Mouse (Mus musculus) embryonic facial prominence, embryonic 13.5 days (tissue): ENCODE results near the gene Gm42906. TPM values are rescaled to one million over a fixed set of nuclear protein-coding genes. Genes with fewer than 3 reads are reported as not detected.

Source experiments
- ATAC-seq: fragments of 200-750 bp; cut with Nextera tagmentation; 2 replicates; pipeline ENCODE4 v1.8.0; 2017; ENCODE audit warnings: low read depth; ENCODE audit not compliant: insufficient number of reproducible peaks, insufficient read depth, low FRiP score, low TSS enrichment
- H3K27ac ChIP-seq: fragments of 300-500 bp; sonication (generic); 2 replicates; pipeline ENCODE4 v1.5.1; 2015; ENCODE audit warnings: moderate library complexity, mild to moderate bottlenecking, inconsistent platforms
- H3K27me3 ChIP-seq: fragments of 300-500 bp; sonication (generic); 2 replicates; pipeline ENCODE4 v1.6.1; 2015; ENCODE audit warnings: mild to moderate bottlenecking, inconsistent platforms
- H3K36me3 ChIP-seq: fragments of 300-500 bp; sonication (generic); 2 replicates; pipeline ENCODE4 v1.6.1; 2015; ENCODE audit warnings: mild to moderate bottlenecking, inconsistent platforms
- H3K4me1 ChIP-seq: fragments of 300-500 bp; sonication (generic); 2 replicates; pipeline ENCODE4 v1.6.1; 2015; ENCODE audit warnings: inconsistent platforms
- H3K4me2 ChIP-seq: fragments of 300-500 bp; sonication (generic); 2 replicates; pipeline ENCODE4 v1.6.1; 2015; ENCODE audit warnings: moderate library complexity, mild to moderate bottlenecking, inconsistent platforms
- H3K4me3 ChIP-seq: fragments of 300-500 bp; sonication (generic); 2 replicates; pipeline ENCODE4 v1.5.1; 2015; ENCODE audit warnings: mild to moderate bottlenecking, inconsistent platforms
- H3K9ac ChIP-seq: fragments of 300-500 bp; sonication (generic); 2 replicates; pipeline ENCODE4 v1.6.1; 2015; ENCODE audit warnings: mild to moderate bottlenecking, inconsistent platforms
- H3K9me3 ChIP-seq: fragments of 300-500 bp; sonication (generic); 2 replicates; pipeline ENCODE4 v1.6.1; 2016; ENCODE audit warnings: inconsistent platforms
- WGBS: fragments of 180-500 bp; shearing (Covaris S2); methylation state at CpG from one replicate; pipeline ENCODE4 v1.1.7; 2015; ENCODE audit warnings: mixed read lengths; 5-methylcytosine and 5-hydroxymethylcytosine counted together
- polyA plus RNA-seq: library from polyadenylated mRNA; unstranded; fragments of >200 nt; fragmentation: Nextera tagmentation; extraction: Ambion mirVana; gene quantifications from 2 replicates; pipeline ENCODE4 v1.2.1, GENCODE M21; 2015

The Gm42906 gene
- polyA plus RNA-seq, 1 experiment from 2014 or later = not detected

DNA sequence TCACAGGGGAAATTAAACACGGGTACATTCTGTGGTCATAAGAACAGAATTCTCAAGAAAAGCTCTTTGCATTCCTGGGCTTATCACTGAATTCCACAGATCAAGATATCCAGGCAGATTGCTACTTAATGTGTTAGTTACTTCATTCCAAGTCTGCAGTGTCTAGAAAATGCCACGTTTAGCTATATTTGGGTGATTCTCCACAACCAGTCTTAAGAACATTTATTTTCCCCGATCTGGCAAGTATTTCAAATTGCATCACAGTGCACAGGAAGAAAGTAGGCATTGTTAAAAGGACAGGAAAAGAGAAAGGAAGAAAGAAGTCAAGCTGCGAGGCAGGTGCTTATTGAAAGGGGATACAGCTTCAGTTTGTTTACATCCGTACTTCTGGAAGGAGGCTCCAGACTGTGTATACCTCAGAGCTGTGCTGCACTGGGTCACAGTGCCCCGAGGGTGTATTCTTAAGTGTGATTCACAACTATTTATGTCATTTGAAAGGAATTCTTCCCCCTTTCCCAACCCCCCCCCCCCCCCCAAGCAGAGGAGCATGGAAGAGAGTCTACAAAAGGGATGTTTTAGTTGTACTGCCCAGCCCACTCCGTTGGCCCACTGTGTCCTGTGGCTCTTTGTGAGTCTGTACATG, 373.7 kb downstream of the Gm42906 start:
- peak overlapping the region; percentile 7; the same call in 1 of the 2 replicates for H3K27ac ChIP-seq

DNA sequence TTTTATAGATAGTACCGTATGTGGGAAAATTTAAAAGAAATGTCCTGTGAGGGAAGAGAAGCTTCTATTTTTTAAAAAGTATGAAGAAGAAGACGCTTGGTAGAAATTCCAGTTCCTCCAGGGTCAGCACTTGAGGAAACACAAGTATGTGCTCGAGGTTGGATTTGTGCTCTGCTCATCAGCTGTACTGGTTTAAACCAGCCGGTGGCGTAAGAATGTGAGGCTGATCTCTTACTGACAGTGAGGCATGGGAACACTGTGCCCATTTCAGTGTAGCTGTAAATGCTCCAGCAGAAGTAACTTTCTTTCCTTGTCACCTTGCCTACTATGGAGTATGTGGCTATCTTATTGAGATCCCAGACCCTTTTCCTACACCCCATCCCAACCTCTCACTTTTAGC, 374.8 kb downstream of the Gm42906 start:
- H3K27me3 ChIP-seq = no peaks in the 10 kb centered on the region
- no peak for ATAC-seq
- no peak overlapping the region for H3K4me3 ChIP-seq
- 80% methylated on average over 5 of the region's 5 CpGs for WGBS
- H3K4me1 ChIP-seq = peaks cover 31% of the 10 kb centered on the region
- peaks cover 11% of the 10 kb centered on the region for H3K36me3 ChIP-seq
- no peaks in the 10 kb centered on the region; the same call in 1 of the 2 replicates for H3K9me3 ChIP-seq
- no peak overlapping the region for H3K9ac ChIP-seq
- no peak overlapping the region for H3K4me2 ChIP-seq
- H3K27ac ChIP-seq = no peak overlapping the region

More for the DNA sequence above, 373.7 kb downstream of the Gm42906 start:
- Histone ChIP-seq H3K27me3 (no peaks in the 10 kb centered on the region), H3K9me3 (no peaks in the 10 kb centered on the region; the same call in 1 of the 2 replicates), H3K36me3 (peaks cover 11% of the 10 kb centered on the region), H3K9ac (no peak overlapping the region), H3K4me3 (no peak overlapping the region), H3K4me1 (peaks cover 31% of the 10 kb centered on the region), H3K4me2 (no peak overlapping the region)
- WGBS = 17% methylated on average over 7 of the region's 7 CpGs
- no peak for ATAC-seq

DNA sequence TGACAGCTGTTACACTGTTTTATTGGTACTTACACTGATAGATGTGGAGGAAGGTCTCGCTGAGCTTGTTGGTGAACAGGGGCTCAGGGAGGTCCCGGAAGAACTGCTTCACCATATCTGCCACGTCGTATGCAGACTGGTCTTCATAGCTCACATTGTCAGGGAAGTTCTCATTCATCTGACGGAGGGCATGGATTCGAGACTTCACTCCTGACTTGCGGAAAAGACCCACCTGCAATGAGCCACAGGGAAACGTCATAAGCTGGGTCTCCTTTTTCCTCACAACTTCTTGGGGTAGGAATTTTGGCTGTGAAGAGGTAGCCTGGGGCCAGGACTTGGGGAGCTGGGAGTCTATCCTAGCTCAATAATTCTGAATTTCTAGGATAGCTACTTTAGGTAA, 375.6 kb downstream of the Gm42906 start:
- Histone ChIP-seq H3K27ac (no peak overlapping the region), H3K9me3 (no peaks in the 10 kb centered on the region; the same call in 1 of the 2 replicates), H3K27me3 (no peaks in the 10 kb centered on the region), H3K36me3 (peaks cover 11% of the 10 kb centered on the region), H3K4me2 (no peak overlapping the region), H3K4me3 (no peak overlapping the region), H3K4me1 (peaks cover 34% of the 10 kb centered on the region), H3K9ac (no peak overlapping the region)
- ATAC-seq = no peak
- WGBS = 93% methylated on average over 8 of the region's 8 CpGs

DNA sequence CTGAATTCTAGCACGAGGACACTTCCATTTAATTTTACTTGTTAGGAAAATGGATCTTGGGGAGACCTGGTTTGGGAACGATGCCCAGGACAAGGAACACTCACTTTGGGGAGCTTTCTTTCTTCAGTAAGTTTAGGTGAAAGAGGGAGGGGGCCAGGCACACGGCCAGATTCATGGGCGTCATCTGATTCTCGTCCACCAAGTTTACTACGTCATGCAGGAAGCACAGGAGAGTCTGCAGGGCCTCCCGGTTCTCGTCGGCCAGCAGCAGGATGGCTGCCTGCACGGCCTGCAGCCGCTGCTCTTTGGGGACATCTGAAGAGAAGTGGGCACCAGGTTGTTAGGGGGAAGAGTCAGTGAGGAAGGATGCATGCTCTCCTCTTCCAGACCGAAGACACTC, 380.5 kb downstream of the Gm42906 start:
- H3K4me3 ChIP-seq = no peak overlapping the region
- no peak for ATAC-seq
- no peak overlapping the region for H3K9ac ChIP-seq
- H3K9me3 ChIP-seq = no peaks in the 10 kb centered on the region; the same call in 1 of the 2 replicates
- peaks cover 19% of the 10 kb centered on the region for H3K4me1 ChIP-seq
- 64% methylated on average over 12 of the region's 12 CpGs for WGBS
- peaks cover 18% of the 10 kb centered on the region for H3K36me3 ChIP-seq
- H3K27me3 ChIP-seq = no peaks in the 10 kb centered on the region
- H3K27ac ChIP-seq = peak overlapping the region; percentile 60
- no peak overlapping the region for H3K4me2 ChIP-seq

DNA sequence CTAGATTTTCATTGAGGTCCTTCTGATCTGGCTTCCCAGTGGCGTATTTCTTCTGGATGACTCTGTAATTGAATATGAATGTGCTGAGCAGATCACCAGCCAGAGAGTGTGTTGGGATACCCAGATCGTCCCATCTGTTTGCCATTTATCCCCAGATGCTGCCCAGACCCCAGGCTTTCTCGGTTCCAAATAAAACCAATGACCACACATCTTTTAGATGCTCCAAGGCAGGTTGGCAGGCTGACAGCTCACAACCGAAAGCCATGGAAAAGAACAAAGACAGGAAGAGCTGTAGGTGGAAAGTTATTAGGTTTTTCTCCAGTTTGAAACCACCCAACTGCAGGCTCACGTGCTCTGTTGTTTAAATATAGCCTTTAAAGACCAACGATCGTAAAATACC, 381.0 kb downstream of the Gm42906 start:
- Histone ChIP-seq H3K4me2 (no peak overlapping the region; the same call in 1 of the 2 replicates), H3K27ac (peak overlapping the region; percentile 60), H3K9ac (no peak overlapping the region), H3K9me3 (no peaks in the 10 kb centered on the region; the same call in 1 of the 2 replicates), H3K27me3 (no peaks in the 10 kb centered on the region), H3K36me3 (peaks cover 14% of the 10 kb centered on the region), H3K4me1 (peaks cover 19% of the 10 kb centered on the region), H3K4me3 (no peak overlapping the region)
- ATAC-seq = no peak
- WGBS = 37% methylated on average over 7 of the region's 7 CpGs

DNA sequence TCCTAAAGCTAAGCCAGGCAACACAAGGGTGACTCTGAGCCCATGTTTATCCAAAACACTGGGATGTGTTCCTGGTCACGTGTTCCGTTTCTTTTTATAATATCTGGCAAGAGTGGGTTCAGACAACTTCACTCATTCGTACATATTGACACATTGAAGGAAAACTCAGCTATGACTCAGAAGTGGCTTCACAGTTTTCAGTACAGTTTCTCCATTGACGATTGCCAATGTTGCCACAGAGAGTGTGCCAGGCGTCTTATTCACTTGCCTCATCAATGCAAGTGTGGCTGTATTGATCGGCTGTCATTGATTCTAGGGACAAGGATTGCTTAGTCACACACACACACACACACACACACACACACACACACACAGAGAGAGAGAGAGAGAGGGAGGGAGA, 381.8 kb downstream of the Gm42906 start:
- Histone ChIP-seq H3K4me1 (peaks cover 19% of the 10 kb centered on the region), H3K27me3 (no peaks in the 10 kb centered on the region), H3K36me3 (peaks cover 17% of the 10 kb centered on the region), H3K4me3 (no peak overlapping the region), H3K4me2 (no peak overlapping the region), H3K9me3 (no peaks in the 10 kb centered on the region), H3K9ac (no peak overlapping the region), H3K27ac (no peak overlapping the region)
- no peak for ATAC-seq
- 91% methylated on average over 6 of the region's 6 CpGs for WGBS

DNA sequence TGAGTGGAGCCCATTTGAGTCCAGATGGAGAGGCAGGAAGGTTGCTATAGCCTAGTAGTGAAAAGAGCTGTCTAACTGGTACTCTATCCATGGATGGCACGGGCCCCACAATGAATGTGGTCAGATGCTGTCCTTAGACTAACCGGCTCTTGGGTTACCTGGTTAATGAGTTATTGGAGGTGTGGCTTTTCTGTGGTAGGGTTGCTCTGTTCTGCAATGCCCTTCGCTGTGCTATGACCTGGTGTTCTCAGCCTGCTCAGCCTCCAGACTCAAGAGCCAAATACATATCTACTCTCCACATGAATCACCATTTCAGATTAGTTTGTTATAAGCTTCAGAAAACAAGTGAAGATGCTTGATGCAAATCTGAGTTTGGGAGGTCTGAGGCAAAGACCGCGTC, 385.1 kb downstream of the Gm42906 start:
- no peaks in the 10 kb centered on the region for H3K27me3 ChIP-seq
- WGBS = 95% methylated on average over 5 of the region's 5 CpGs
- peaks cover 17% of the 10 kb centered on the region for H3K4me1 ChIP-seq
- no peak overlapping the region for H3K4me2 ChIP-seq
- no peak overlapping the region for H3K27ac ChIP-seq
- H3K36me3 ChIP-seq = peaks cover 18% of the 10 kb centered on the region
- ATAC-seq = no peak
- H3K9me3 ChIP-seq = no peaks in the 10 kb centered on the region
- H3K9ac ChIP-seq = no peak overlapping the region
- H3K4me3 ChIP-seq = no peak overlapping the region

DNA sequence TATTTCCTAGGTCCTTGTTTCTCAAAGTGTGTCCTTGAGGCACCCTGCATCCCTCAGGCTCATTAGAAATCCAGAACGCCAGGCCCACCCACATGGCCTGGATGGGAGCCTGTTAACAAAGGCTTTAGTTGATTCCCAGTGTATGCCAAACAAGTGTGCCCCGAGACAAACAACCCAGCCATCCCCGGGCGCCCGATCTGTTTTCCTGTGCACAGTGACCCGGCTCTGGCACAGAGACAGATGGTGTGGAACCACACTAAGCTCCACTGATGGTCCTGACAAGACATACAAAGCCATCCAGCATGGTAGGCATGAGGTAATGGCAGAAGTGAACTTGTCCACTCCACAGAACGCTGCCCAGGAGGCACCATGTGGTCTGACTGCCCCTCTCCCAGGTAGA, 390.1 kb downstream of the Gm42906 start:
- Histone ChIP-seq H3K4me3 (no peak overlapping the region), H3K4me1 (0 out of 2 replicates have a peak, but pooled peaks cover 6% of the 10 kb centered on the region), H3K9ac (no peak overlapping the region), H3K4me2 (no peak overlapping the region), H3K27ac (no peak overlapping the region), H3K9me3 (no peaks in the 10 kb centered on the region), H3K36me3 (peaks cover 12% of the 10 kb centered on the region; the same call in 1 of the 2 replicates), H3K27me3 (no peaks in the 10 kb centered on the region)
- no peak for ATAC-seq
- 81% methylated on average over 7 of the region's 7 CpGs for WGBS

DNA sequence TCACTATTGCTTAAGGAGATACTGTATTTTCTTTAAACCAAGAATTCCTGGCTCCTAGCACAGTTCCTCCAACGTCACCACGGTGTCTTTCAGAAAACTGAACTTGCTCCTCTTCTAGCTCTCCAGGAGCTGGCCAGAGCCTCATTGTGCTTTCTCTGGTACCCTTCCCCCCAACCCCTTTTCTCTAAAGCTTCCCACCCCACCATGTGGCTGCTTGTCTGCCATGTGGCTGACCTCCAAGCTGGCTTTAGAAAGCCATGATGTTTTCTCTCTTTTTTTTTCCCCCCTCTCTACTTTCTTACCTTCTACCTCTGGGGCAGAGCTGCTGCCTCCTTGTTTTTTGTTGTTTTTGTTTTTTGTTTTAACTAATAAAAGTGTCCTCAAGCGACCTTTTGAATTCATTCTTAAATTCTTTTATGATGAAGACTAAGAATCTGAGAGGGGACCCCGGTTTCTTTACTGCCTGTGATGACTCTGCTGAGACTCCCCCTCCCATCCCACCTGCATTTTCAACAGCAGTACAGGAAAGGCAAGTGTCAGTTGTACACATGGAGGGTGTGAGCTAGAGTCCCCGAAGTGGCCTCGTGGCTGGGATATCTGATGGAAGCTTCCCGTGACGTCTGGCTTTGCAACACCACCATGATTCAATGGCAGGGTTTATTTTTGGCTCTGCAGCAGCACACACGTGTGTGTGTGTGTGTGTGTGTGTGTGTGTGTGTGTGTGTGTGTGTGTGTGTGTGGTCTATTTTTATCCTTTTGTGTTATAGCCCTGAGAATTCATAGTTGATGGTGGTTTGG, 393.0 kb downstream of the Gm42906 start:
- 69% methylated on average over 9 of the region's 9 CpGs for WGBS
- H3K27ac ChIP-seq = no peak overlapping the region
- H3K9ac ChIP-seq = no peak overlapping the region

DNA sequence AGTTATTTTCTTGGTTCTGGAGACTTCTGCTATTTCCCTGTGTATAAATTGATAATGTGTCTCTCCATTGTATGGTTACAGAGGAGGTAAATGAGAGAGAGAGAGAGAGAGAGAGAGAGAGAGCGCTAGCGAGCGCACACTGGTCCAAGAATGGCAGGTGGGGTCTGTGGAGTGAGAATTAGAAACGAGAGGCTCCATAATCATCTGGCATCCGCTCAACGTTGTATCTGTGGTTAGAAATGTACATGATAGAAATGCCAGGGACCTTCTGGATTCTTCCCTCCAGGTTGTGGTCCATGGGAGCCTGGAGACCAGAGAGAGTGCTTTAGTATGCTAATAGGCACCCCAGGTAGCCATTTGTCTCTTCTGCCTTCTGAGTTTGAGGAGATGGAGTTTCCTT, 399.1 kb downstream of the Gm42906 start:
- no peaks in the 10 kb centered on the region for H3K27me3 ChIP-seq
- WGBS = 70% methylated on average over 6 of the region's 6 CpGs
- H3K27ac ChIP-seq = no peak overlapping the region
- no peak overlapping the region for H3K4me3 ChIP-seq
- no peaks in the 10 kb centered on the region for H3K4me1 ChIP-seq
- no peaks in the 10 kb centered on the region for H3K36me3 ChIP-seq
- no peak for ATAC-seq
- no peaks in the 10 kb centered on the region for H3K9me3 ChIP-seq
- no peak overlapping the region for H3K4me2 ChIP-seq
- H3K9ac ChIP-seq = no peak overlapping the region

More for the DNA sequence above, 393.0 kb downstream of the Gm42906 start:
- ATAC-seq = no peak
- Histone ChIP-seq H3K27me3 (no peaks in the 10 kb centered on the region), H3K4me2 (no peak overlapping the region), H3K4me3 (no peak overlapping the region), H3K9me3 (no peaks in the 10 kb centered on the region), H3K36me3 (0 out of 2 replicates have a peak, but pooled peaks cover 6% of the 10 kb centered on the region), H3K4me1 (0 out of 2 replicates have a peak, but pooled peaks cover 6% of the 10 kb centered on the region)

DNA sequence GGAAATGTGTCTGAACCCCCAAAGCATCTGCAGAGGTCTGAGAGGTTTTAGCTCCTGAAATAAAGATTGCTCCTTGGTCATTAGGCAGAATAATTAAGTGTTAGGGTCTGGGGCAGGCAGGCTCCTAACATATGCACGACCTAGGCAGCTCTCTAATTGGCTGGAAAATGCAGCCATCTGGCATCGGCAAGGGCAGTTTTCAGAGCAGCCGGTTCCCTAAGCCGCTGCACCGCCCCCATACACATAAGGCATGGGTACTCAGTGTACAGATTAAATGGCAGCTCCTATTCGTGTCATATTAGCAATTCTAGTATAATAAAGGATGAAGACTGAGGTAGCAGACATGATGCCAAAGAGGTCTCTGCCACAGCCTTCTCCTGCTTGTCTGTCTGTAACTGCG, 400.8 kb downstream of the Gm42906 start:
- Histone ChIP-seq H3K36me3 (no peaks in the 10 kb centered on the region), H3K27ac (no peak overlapping the region), H3K27me3 (no peaks in the 10 kb centered on the region), H3K9me3 (no peaks in the 10 kb centered on the region), H3K4me1 (peaks cover 11% of the 10 kb centered on the region), H3K9ac (no peak overlapping the region), H3K4me3 (no peak overlapping the region), H3K4me2 (no peak overlapping the region)
- WGBS = 38% methylated on average over 7 of the region's 7 CpGs
- no peak; the same call in 1 of the 2 replicates for ATAC-seq

DNA sequence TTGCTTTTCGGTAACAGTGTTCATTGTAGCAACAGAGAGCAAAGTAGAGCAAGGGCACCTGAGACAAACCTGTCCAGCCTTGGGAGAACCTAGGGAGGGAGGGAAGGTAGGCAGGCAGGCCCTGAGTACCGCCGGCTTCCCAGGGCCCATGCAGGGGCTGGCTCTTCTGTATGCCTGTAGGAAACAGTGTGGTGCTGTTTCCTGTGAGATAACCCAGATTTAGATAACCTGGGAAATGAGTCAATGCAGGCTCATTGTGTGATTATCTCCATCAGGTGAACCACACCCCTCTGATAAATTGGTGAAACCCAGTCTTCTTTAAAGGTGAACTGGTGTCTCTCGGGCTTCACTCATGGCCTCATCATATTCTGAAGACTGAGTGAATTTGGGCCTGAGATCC, 401.9 kb downstream of the Gm42906 start:
- H3K4me2 ChIP-seq = no peak overlapping the region
- H3K27ac ChIP-seq = no peak overlapping the region
- no peaks in the 10 kb centered on the region for H3K27me3 ChIP-seq
- H3K9me3 ChIP-seq = no peaks in the 10 kb centered on the region
- no peak overlapping the region for H3K9ac ChIP-seq
- H3K4me3 ChIP-seq = no peak overlapping the region
- ATAC-seq = no peak
- WGBS = 83% methylated on average over 4 of the region's 4 CpGs
- peaks cover 11% of the 10 kb centered on the region for H3K4me1 ChIP-seq
- no peaks in the 10 kb centered on the region for H3K36me3 ChIP-seq
